Mouse (Mus musculus): Measurements from ENCODE around the gene Bcr. TPM values are rescaled to one million over a fixed set of nuclear protein-coding genes. Genes with fewer than 3 reads are reported as not detected.

Gene Bcr
- total RNA-seq, 2 experiments from 2014 or later: 5.0 to 6.0 TPM

DNA sequence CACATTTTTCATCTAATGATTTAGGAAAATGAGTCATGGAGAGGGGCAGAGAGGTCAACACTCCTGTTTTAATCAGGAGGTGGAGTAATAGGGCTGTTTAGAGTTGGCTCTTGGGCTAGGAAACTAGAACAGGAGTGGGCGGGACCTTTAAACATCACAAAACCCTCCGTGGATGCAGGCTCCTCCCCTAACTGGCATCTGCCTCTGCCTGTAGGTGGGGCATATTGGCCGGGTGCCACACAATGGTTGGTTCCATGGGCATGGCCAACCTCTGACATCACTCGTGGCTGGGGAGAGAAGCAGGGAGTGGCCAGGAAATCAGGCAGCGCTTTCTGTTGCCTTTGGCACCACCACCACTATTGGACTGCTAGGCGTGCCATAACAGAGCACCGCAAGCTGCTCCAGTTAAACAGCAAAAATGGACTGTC lies 68.9 kb downstream of the Bcr start:
- peak; percentile 57 for DNase-seq (ENCODE audit: low spot score)

DNA sequence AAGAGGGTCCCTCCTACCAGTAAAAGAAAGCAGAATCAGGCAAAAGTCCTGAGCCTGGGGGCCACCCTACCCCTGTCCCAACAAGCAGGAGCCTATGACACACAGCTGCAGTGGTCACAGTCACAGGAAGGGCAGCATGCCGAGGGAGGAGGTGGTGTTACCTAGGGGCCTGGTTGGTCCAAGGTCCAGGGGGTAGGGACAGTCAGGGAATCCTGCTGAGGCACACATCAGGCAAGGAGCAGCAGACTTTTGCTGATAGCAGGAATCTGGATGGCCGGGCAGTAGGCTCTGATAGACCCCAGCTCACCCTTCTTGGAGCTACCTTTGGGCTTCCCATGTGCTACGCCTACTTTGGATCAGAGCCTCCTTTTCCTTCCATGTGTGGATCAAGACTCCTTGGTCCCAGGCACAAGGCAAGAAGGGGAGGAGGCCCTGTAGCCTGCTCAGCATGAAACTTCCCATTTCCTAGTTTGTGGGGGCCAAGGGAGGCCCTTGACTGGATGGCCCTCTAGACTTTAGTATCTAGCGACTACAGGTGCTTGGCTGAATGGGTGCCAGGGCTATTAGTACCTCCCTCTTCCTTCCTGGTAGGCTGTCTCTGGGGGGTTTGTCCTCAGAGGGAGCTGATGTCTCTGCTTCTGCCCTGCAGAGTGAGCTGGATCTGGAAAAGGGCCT lies 70.1 kb downstream of the Bcr start:
- DNase-seq (ENCODE audit: low spot score): no peak

DNA sequence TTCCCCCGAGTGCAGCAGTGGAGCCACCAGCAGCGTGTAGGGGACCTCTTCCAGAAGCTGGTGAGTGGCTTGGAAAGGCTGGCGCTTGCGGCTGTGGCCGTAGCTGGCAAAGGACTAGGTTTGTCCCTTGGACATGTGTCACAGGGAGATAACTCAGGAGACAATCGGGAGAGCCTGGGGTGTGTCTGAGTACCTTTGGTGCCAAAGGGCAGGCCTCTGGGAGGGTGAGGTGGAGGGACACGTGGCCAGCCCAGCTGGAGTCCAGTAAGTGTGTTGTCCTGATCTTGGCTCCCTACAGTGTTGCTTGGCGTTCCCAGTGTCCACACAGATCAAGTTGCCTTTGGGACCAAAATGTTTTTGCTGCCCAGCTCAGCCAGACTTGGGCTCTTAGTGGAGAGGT lies 71.2 kb downstream of the Bcr start:
- DNase-seq (ENCODE audit: low spot score): peak; percentile 81

DNA sequence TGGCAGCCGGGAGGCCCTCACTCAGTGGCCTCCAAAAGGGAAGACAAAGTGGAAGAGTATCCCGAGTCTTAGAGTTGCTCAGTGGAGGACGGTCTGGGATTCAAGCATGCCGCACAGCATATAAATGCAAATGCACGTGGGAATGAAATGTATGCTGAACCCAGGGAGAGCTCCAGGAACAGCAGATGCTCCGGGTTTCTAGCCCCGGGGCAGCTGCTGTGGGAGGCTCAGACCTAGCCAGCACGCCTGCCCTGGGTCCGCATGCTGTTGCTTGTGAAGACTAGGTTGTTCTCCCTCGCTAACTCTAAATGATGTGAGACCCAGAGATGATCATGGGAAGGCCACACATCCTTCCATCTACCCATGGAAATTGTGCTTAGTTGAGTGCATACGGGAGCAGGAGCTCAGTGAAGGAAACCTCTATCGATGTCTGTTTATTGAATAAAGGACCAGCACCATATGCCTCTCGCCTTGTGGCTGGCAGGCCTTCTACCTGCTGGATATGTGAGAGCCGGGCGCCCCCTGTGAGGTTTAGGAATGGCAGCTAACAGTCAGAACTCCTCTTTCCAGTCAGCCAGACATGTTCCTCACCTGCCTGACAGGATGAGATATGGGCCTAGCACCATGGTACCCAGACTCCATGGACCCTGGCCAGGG lies 74.6 kb downstream of the Bcr start:
- no peak for DNase-seq (ENCODE audit: low spot score)

DNA sequence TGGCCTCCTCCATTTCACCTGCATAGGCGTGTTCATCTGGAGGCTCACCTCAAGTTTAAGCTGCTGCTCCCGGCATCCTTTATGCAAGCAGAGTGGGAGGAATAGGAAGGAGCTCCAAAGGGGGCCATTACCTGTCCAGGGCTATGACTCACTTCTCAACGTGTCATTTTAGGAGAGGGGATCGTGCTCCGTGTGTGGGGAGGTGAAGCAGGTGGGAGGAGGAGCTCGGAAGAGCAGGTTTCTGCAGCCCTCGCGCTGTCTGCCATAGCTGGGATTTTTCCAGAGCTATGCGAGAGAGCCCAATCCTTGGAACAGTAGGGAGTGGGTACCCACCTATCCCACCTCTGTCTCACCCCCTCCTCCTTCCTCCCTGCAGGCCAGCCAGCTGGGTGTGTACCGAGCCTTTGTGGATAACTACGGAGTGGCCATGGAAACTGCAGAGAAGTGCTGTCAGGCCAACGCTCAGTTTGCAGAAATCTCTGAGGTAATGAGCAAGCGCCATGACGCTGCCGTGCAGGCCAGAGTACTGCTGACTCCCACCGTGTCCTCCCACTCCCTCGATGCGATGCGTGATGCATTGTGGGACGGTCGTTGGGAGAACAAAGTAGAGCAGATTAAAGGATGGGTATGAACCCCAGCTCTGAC lies 75.2 kb downstream of the Bcr start:
- DNase-seq (ENCODE audit: low spot score): no peak

DNA sequence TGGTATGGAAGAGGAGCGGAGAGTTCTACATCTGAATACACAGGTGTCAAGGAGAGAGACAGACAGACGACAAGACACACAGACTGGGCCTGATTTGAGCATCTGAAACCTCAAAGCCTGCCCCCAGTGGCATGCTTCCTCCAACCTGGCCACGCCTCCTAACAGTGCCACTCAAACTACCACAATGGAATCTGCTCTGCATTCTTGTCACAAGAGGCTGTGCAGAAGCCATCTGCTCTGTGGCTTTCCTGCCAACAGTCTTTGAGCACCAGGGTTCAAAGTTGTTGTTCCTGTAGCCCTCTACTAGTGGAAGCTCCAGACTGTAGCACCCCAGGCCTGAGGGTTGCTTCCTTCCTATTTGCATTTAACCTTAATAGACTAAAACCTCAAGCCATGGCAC lies 76.8 kb downstream of the Bcr start:
- no peak for DNase-seq (ENCODE audit: low spot score)

DNA sequence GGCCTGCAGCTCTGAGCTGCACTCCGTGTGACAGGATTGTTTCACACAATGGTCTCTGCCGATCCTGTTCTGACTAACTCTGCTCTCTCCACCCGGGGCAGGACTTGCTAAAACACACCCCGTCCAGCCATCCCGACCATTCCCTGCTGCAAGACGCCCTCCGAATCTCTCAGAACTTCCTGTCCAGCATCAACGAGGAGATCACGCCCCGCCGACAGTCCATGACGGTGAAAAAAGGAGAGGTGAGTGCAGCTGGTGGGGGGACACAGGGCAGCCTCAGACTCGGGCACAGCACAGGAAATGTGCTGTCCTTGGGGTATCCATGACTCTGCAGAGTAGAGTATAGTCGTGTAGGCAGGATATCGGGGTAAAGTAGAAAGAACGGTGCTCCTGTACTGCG lies 84.8 kb downstream of the Bcr start:
- DNase-seq (ENCODE audit: low spot score): no peak

DNA sequence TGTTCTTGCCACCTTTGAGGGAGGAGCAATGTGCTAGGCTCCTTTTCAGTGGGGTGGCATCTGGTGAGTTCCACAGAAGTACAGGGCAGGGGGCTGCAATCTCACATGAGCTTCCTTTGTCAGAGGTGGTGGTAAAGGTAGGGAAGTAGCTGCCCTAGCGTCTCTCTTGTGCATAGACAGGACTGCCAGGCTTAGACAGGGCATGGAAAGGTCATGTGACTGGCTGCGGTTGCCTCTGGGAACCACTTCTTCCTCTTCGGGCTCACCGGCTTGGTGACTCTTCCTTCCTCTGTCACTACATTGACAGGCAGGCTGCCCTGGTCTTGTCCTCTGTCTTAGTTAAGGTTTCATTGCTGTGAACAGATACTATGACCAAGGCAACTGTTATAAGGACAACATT lies 85.6 kb downstream of the Bcr start:
- DNase-seq (ENCODE audit: low spot score): no peak

DNA sequence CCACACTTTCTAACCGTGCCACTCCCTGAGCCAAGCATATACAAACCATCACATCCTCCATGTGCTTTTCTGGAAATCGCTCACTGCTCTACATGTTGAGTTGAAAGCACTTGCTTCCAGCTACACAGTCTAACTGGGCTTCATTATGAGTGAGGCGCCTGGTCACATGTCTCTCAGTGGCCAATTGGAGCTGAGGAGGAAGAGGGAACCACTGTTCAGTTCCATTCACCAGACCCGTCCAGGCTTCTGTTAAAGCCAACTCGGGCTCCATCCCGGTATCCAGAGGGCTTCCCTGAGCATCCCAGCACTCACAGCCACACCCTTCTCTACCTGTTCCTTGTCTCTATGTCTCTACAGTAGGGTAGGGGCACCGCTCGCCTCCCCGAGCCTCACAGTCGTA lies 86.2 kb downstream of the Bcr start:
- no peak for DNase-seq (ENCODE audit: low spot score)

DNA sequence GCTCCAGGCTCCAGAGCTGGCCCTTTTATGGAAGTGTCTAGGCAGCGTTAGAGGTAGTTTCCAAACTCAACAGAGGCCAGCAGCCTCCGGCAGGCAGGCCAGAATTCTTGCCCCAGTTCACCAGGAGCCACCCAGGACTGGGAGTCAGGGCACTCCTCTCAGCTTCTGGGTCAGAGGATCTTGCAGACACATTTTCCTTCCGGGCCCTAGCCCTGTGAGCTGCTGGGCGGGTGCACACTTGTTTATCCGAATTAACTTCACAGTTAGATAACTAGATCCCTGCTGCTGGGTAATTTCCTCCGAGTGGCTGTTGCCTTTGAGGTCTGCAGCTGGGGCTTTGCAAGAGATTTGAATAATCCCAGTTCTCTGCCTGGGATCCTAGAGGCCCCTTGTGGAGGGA lies 87.9 kb downstream of the Bcr start:
- DNase-seq (ENCODE audit: low spot score): peak; percentile 34

DNA sequence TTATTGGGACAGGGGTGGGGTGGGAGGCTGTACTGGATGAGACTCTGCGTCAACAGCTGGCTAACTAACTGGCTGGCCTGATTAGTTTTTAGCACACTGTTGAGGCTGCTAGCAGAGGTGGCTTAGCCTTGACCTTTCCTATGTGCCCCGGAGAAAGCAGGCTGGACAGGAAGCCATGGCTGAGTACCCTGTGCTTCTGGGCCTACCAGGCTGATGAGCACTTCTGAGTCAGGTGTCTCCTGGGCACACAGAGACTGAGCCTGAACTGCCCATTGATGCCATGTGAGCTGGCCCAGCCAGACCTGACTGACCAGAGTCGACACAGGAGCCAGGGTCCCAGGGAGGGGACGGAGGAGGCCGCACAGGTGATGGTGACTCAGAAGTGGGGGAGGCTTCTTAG lies 90.0 kb downstream of the Bcr start:
- DNase-seq (ENCODE audit: low spot score): no peak

DNA sequence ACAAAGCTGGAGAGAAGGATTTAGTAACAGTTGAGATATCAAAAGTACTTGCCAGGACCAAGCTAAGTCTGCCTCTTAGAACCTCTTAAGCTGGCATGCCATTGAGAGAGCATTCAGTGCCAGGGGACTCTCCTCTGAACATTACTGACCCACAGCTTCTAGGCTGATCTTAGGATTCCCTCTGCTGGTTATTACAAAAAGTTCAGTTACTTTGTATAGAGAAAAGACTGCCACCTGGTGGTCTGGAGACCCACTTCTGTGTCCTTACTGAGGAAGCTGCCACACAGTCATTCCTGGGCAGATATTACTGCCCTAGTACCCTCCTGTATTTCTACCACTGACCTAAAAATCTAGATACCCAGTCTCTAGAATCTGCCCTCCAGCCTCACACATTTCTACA lies 90.9 kb downstream of the Bcr start:
- peak; percentile 91 for DNase-seq (ENCODE audit: low spot score)

DNA sequence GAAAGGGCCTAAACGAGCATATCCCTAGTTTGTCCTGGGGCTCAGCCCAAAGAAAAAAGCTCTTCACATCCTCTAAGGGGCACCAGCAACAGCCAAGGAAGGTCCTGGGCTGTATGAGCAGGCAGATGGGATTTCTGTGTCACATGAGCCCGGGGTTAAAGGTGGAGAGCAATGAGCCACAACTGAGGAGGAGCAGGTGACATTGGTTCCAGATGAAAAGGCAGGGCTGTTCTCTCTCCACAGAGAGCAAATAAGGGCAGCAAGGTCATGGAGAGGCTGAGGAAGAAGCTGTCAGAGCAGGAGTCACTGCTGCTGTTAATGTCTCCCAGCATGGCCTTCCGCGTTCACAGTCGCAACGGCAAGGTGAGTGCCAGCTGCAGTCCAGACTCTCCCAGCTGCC lies 96.4 kb downstream of the Bcr start:
- DNase-seq (ENCODE audit: low spot score): no peak

DNA sequence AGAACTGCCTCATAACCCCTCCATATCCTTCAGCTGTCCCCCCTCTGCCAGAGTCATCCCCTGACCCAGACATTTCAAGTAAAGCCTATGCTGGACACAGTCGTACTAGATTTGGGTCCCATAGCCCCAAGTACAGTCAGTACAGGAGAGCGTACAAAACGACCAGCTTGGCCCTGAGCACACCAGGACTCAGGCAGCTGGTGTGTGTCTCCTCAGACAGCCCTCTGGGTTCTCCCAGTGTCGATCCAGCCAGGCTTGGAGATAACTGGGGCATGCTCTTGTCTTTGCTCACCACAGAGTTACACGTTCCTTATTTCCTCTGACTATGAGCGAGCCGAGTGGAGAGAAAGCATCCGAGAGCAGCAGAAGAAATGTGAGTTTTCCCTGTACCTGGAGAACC lies 97.3 kb downstream of the Bcr start:
- DNase-seq (ENCODE audit: low spot score): no peak

DNA sequence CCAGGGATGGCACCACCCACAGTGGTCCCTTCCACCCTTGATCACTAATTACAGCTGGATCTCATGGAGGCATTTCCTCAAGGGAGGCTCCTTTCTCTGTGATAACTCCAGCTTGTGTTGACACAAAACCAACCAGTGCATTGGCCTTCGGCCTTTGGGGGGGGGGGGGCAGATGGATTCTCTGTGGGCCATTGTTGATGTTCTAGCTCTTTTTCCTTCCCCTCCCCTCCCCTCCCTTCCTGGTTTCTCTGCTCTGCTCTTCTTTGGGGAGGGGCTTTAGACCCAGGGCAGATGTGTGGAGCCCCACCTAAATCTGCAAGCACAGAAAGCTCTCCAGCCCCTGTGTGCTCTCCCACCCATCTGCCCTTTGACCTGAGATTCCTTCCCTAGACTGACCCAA lies 98.0 kb downstream of the Bcr start:
- no peak for DNase-seq (ENCODE audit: low spot score)

DNA sequence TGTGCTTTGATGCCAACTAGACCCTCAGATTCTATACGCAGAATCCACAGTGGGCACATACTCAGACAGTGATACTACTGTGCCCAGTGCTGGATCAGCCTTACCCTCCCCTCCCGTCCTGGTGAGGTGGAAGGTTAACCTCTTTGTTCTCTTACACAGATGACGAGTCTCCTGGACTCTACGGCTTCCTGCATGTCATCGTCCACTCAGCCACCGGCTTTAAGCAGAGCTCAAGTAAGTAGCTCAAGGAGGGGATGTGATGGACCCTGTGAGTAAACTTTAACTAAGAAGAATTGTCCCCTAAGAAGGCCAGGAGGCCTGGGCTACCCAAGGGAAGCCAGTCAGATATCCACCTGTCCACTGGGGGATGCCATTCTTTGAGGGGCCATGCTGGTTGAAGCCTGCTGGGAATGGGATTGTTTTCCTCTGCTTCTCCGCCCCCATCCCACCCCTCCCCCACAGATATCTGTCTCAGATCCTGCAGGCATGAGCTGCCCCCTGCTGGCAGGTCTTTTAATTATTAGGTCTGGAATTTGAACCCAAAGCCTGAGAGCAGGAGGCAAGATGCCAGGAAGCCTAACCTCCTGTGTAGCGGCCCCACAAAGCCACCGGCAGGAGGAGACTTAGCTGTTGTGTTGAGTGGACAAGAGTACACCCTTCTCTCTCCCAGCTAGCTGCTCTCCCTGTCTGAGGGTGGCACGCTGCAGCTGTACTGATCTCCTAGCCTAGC lies 99.9 kb downstream of the Bcr start:
- DNase-seq (ENCODE audit: low spot score): no peak

DNA sequence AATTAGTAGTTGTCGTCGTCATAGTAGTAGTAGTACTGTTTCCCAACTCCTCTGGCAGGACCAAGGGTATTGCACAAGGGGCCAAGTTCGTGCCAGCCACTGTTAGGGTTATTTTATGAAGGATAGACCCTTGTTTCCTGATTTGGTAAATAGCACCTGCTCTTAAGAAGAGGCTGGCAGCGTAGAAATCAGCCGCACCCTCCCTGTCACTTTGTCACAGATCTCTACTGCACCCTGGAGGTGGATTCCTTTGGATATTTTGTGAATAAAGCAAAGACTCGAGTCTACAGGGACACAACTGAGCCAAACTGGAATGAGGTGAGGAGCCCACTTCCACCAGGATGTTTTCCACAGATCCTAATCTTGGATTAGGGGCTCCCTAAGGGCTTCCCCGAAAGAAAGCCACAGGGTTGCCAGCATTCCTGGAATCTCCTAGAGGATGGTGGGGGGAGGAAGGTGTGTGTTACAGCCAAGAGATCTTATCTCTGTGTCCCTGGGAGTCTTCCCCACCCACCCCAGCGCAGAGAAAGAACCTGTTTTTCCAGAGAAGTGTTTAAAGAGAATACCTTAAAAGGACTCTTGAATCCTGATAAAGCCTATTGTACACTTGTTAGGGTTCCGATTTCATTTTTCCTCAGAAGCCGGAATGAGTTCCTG lies 105.6 kb downstream of the Bcr start:
- DNase-seq (ENCODE audit: low spot score): no peak

DNA sequence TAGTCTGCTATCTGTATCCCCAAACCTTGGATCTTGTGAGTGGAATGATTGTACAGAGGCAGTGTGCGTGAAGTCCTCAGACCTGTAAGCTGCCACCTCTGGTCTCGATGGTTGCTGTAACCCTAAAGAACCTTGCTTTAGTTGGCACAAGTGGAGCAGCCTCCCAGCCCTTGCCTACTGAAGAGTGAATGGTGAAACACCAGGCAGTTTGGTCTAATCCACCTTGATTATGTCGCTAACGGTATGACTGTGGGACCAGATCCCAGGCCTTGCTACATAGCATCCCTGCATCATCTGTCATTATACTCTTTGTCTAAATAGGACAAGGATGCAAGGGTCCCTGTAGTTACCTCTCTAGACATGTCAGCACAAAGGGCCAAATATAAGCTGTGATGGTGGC lies 106.2 kb downstream of the Bcr start:
- no peak for DNase-seq (ENCODE audit: low spot score)

DNA sequence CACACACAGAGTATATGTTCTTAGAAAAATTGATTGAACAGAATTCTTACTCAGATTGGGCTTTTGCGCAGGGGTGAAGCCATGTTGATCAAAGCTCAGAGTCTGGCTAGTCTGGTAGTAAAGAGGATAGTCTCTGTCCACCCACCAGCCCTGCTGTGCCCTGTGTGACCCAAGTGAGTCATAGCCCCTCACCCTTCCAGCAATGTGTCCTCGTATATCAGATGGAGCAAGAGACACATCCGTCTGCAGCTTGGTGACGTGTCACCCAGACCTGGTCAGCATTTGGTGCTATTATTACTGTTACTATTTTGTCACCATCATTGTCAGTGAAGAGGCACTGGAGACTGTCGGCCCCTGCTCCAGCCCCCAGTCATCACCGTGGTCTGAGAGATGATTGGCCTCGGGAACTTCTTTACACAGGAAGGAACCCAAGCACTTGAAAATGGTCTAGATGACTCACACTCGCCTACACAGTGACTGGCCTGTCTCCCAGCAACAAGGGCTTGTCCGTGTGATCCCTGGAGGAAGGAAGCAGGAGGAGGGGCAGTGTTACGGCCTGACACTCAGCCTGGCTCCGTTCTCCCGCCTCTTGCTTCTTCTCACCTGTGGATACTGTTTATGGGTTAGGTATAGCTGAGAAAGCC lies 109.9 kb downstream of the Bcr start:
- no peak for DNase-seq (ENCODE audit: low spot score)

DNA sequence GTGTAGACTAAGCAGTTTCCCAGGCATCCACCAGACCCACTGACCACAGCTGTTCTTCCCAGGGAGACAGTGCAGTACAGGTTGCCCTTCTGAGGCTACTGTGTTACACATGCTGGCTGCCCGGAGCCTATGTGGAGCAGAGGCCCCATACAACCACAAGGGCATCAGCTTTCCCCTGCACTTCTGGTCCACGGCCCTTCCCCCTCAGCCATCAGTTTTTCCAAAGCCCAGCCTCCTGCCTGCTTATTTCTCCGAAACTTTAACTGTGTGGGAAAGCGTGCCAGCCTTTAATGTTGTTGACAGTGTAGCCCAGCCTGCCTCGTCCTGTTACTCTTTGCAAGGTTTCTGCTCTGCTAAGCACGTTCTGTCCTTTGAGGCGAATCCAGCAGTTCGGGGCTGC lies 112.7 kb downstream of the Bcr start:
- DNase-seq (ENCODE audit: low spot score): no peak

DNA sequence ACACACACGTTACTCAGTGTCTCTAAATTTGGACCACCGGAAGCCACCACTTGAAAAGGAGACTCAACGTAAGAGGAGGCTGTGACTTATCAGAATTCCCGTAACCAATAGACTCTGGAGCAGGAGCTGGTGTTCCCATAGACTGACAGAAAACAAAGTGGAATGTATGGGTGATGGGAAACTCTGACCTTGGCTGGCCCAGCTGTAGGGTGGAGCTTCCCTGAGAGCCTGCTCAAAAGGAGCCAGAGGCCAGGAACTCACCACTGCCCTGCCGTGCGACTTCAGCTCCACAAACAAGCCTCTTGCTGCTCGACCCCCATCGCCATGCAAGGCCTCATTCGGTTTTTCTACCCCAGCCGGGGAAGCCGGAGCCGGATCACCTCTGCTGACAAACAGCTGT lies 113.3 kb downstream of the Bcr start:
- DNase-seq (ENCODE audit: low spot score): no peak
